Mouse (Mus musculus) R1 (cell line): ENCODE data around the gene Ctnnal1.
A peak's percentile ranks its signal among the peaks of the same experiment; 100 is the strongest.

ENCODE experiments used
- DNase-seq: peaks from one replicate; pipeline ENCODE4 v3.0.0-alpha.2; 2018; ENCODE audit warnings: low read depth, low spot score

The Ctnnal1 gene

GRCm38 (mm10) chr4:56802669-56803150 is 62.3 kb downstream of the Ctnnal1 start:
- DNase-seq, result no peak

GRCm38 (mm10) chr4:56801907-56802668 is 62.9 kb downstream of the Ctnnal1 start, which contains the start of the genes Elp1 and Fam206a:
Gene Elp1 (minus strand): TSS chr4:56802331.
Gene Fam206a (plus strand): TSS chr4:56802345.
- DNase-seq, result peak; percentile 92

- peak; percentile 56 for DNase-seq
Observed at GRCm38 (mm10) chr4:56791373-56791772, 73.6 kb downstream of the Ctnnal1 start.

GRCm38 (mm10) chr4:56771065-56771464 is 93.9 kb downstream of the Ctnnal1 start:
- DNase-seq, result no peak

GRCm38 (mm10) chr4:56768913-56769312 is 96.1 kb downstream of the Ctnnal1 start:
- no peak for DNase-seq

- no peak for DNase-seq
Observed at GRCm38 (mm10) chr4:56767861-56768284, 97.1 kb downstream of the Ctnnal1 start.
